Mouse (Mus musculus): ENCODE measurements at regions not wholly inside any gene's neighbourhood (a gene's known extent, or its start where the extent isn't known, plus 50 kb on each side); places are given as distances from the start of the nearest gene placed in this dataset.

GRCm38 (mm10) chrX:11829411-11830002, 330.6 kb downstream of the Bcor start:
- no peak for DNase-seq (ENCODE audit: low spot score)

- DNase-seq (ENCODE audit: low spot score): no peak
These were observed 322.6 kb downstream of the Bcor start for GRCm38 (mm10) chrX:11837566-11837965.

GRCm38 (mm10) chrX:11839665-11840245, 320.4 kb downstream of the Bcor start:
- DNase-seq (ENCODE audit: low spot score): peak; percentile 45

- DNase-seq (ENCODE audit: low spot score): peak; percentile 31
These were observed 319.7 kb downstream of the Bcor start for GRCm38 (mm10) chrX:11840319-11841035.

GRCm38 (mm10) chrX:11845566-11845965, 314.6 kb downstream of the Bcor start:
- no peak for DNase-seq (ENCODE audit: low spot score)

GRCm38 (mm10) chrX:11855910-11856309, 304.2 kb downstream of the Bcor start:
- no peak for DNase-seq (ENCODE audit: low spot score)

GRCm38 (mm10) chrX:11859396-11859795, 300.8 kb downstream of the Bcor start:
- no peak for DNase-seq (ENCODE audit: low spot score)

- no peak for DNase-seq (ENCODE audit: low spot score)
These were observed 298.9 kb downstream of the Bcor start for GRCm38 (mm10) chrX:11861119-11861708.

GRCm38 (mm10) chrX:11861892-11862291, 298.3 kb downstream of the Bcor start:
- DNase-seq (ENCODE audit: low spot score): no peak

GRCm38 (mm10) chrX:11863106-11863505, 297.0 kb downstream of the Bcor start:
- no peak for DNase-seq (ENCODE audit: low spot score)

GRCm38 (mm10) chrX:11873913-11874312, 286.2 kb downstream of the Bcor start:
- no peak for DNase-seq (ENCODE audit: low spot score)

GRCm38 (mm10) chrX:11876636-11877035, 283.5 kb downstream of the Bcor start:
- no peak for DNase-seq (ENCODE audit: low spot score)

- no peak for DNase-seq (ENCODE audit: low spot score)
These were observed 282.1 kb downstream of the Bcor start for GRCm38 (mm10) chrX:11878028-11878427.

GRCm38 (mm10) chrX:11880972-11881371, 279.2 kb downstream of the Bcor start:
- no peak for DNase-seq (ENCODE audit: low spot score)

GRCm38 (mm10) chrX:11883738-11884716, 276.1 kb downstream of the Bcor start:
- DNase-seq (ENCODE audit: low spot score): no peak

GRCm38 (mm10) chrX:11892396-11892795, 267.8 kb downstream of the Bcor start:
- DNase-seq (ENCODE audit: low spot score): no peak

GRCm38 (mm10) chrX:11893606-11894279, 266.4 kb downstream of the Bcor start:
- DNase-seq (ENCODE audit: low spot score): no peak

- DNase-seq (ENCODE audit: low spot score): no peak
These were observed 265.9 kb downstream of the Bcor start for GRCm38 (mm10) chrX:11894280-11894662.

GRCm38 (mm10) chrX:11895396-11895795, 264.8 kb downstream of the Bcor start:
- peak; percentile 23 for DNase-seq (ENCODE audit: low spot score)

GRCm38 (mm10) chrX:11898280-11898679, 261.9 kb downstream of the Bcor start:
- no peak for DNase-seq (ENCODE audit: low spot score)

GRCm38 (mm10) chrX:11899051-11899450, 261.1 kb downstream of the Bcor start:
- no peak for DNase-seq (ENCODE audit: low spot score)
